Mouse (Mus musculus): ENCODE data around the gene Tcfl5. TPM values are rescaled to one million over a fixed set of nuclear protein-coding genes. Genes with fewer than 3 reads are reported as not detected.

Gene Tcfl5
- polyA plus RNA-seq, 1 experiment from 2014 or later, result 0.20 TPM

DNA sequence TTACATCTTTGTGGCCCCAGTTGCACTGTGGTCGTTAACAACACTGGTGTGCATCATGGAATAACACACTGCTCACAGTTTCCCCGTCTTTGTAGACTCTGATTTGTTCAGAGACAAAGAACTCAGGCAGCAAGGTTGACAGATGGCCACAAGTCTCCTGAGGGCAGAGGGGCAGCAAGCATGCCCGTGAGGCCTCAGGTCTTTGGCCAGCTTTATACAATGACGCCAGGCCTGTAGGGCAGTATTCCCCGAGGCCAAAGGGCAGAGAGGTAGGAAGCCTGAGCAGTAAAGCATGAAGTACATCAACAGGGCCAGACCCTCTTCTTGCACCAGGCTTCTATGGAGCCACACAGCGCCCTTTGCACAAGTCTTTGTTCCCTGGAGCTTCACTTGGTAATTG is 12.6 kb upstream of the Tcfl5 start:
- H3K27me3 ChIP-seq (ENCODE audit: insufficient read depth, poor library complexity, severe bottlenecking), result 0 out of 2 replicates have a peak, but pooled peaks cover 4% of the 10 kb centered on the region
- no peak overlapping the region for H3K27ac ChIP-seq
- WGBS, result 72% methylated on average over 6 of the region's 6 CpGs
- peaks cover 14% of the 10 kb centered on the region for H3K4me1 ChIP-seq
- DNase-seq (ENCODE audit: low spot score), result no peak
- H3K36me3 ChIP-seq, result 0 out of 2 replicates have a peak, but pooled peaks cover 2% of the 10 kb centered on the region
- no peaks in the 10 kb centered on the region for H3K9me3 ChIP-seq
- no peak overlapping the region for H3K4me3 ChIP-seq

DNA sequence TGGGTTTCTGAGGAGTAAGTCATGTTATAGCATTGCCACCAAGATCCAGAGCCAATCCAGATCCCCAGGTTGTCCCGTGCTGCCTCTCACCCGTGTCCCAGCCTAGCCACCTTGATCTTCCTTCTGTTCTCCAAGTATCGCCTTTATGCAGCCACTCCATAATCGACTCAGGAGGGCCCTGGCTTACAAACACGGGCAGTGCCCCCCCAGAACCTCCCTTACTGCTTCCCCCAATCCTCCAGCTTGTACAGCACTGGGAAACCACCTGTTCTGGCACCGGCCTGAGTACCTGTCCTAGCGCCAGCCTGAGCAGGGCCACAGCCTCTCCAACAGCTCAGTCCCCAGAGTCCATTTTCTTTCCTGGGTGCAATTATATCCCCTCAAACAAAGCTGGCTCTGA is 12.2 kb upstream of the Tcfl5 start:
- peaks cover 9% of the 10 kb centered on the region for H3K4me1 ChIP-seq
- no peaks in the 10 kb centered on the region for H3K36me3 ChIP-seq
- no peak overlapping the region for H3K27ac ChIP-seq
- H3K27me3 ChIP-seq (ENCODE audit: insufficient read depth, poor library complexity, severe bottlenecking), result no peaks in the 10 kb centered on the region
- peak; percentile 67 for DNase-seq (ENCODE audit: low spot score)
- no peak overlapping the region for H3K4me3 ChIP-seq
- WGBS, result 81% methylated on average over 7 of the region's 7 CpGs
- H3K9me3 ChIP-seq, result no peaks in the 10 kb centered on the region

DNA sequence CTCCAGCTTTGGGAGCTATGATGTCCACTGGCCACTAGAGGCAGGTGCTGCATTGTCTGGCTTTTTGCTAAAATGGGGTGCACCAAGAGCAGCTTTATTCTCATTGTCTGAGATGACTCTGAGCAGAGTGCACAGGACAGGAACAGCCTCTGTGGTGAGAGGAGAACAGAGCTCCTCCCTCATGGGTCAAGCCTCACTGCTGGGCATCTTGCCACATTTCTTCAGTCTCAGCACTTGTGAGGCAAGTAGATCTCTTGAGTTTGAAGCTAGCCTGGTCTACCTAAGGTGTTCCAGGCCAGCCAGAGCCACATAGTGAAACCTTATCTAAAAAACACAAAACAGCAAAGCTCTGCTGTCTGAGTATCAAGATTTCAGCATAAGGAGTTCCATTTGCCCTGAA is 4.3 kb upstream of the Tcfl5 start:
- Histone ChIP-seq H3K4me1 (0 out of 2 replicates have a peak, but pooled peaks cover 4% of the 10 kb centered on the region), H3K27me3 (ENCODE audit: insufficient read depth, poor library complexity, severe bottlenecking) (peaks cover 18% of the 10 kb centered on the region), H3K9me3 (peaks cover 16% of the 10 kb centered on the region), H3K4me3 (no peak overlapping the region), H3K36me3 (no peaks in the 10 kb centered on the region), H3K27ac (no peak overlapping the region)
- peak; percentile 25 for DNase-seq (ENCODE audit: low spot score)

DNA sequence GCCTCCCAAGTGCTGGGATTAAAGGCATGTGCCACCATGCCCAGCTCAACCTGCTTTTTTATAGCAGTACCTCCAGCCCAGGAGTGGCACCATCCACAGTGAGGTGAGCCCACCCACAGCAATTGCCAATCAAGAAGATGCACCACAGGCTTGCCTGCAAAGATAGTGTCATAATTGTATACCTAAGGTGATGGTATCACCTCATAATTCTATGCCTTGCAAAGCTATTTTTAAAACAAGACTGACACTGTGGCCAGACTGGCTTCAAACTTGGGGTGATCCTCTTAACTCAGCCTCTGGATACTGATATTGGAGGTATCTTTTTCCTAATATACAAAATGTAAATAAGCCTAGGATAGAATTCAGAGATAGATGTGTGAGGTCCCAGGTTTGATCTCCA is 1.1 kb upstream of the Tcfl5 start:
- peaks cover 47% of the 10 kb centered on the region for H3K27me3 ChIP-seq (ENCODE audit: insufficient read depth, poor library complexity, severe bottlenecking)
- H3K36me3 ChIP-seq, result no peaks in the 10 kb centered on the region
- no peak overlapping the region for H3K27ac ChIP-seq
- H3K9me3 ChIP-seq, result peaks cover 16% of the 10 kb centered on the region
- H3K4me3 ChIP-seq, result no peak overlapping the region
- DNase-seq (ENCODE audit: low spot score), result peak; percentile 51
- peaks cover 7% of the 10 kb centered on the region; the same call in 1 of the 2 replicates for H3K4me1 ChIP-seq

DNA sequence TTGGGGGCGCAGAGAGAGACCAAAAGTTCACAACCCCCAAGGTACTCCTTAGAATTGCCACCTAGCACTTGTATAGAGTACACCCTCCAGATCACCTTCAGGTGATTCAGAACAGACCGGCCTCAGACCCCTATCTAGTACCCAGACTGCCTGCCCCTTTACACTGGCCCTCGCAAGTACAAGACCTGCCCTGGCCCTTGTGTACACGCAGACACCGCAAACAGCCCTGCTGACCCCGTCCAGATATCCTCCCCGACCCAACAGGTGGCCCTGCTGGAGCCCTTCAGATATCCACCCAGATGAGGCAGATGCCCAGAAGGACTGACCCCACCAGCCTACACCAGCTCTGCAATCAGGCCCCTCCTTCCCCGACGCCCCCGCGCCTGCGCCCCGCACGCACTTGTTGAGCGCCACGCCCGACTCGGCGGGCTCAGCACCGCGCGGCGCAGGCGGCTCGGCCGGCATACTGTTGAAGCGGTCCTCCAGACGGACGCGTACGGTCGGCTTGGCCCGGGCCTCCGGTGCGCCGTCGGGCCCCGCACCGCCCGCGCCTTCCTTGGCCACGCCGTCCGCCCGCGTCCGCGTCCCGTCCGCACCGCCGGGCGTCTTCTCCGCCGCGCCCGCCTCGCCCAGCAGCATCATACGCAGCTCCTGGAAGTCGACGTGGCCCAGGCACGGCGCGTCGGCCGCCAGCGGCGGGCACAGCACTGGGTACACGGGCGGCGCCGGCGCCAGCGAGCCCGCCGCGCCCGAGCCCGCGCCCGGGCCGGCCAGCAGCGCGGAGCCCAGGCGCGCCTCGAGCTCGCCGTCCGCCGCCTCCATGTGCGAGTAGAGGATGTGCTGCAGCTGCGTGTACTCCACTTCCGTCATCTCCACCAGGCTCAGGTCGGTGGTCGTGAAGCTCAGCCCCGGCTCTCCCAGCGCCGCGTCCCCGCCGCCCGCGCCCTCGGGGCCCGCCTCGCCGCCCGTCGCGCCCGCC is 643 bp downstream of the Tcfl5 start:
- H3K36me3 ChIP-seq, result no peaks in the 10 kb centered on the region
- H3K27ac ChIP-seq, result no peak overlapping the region
- 4% methylated on average over 104 of the region's 112 CpGs for WGBS
- peak overlapping the region; percentile 55 for H3K4me3 ChIP-seq
- peak; percentile 70 for DNase-seq (ENCODE audit: low spot score)
- peaks cover 7% of the 10 kb centered on the region; the same call in 1 of the 2 replicates for H3K4me1 ChIP-seq
- peaks cover 16% of the 10 kb centered on the region for H3K9me3 ChIP-seq
- peaks cover 53% of the 10 kb centered on the region for H3K27me3 ChIP-seq (ENCODE audit: insufficient read depth, poor library complexity, severe bottlenecking)

DNA sequence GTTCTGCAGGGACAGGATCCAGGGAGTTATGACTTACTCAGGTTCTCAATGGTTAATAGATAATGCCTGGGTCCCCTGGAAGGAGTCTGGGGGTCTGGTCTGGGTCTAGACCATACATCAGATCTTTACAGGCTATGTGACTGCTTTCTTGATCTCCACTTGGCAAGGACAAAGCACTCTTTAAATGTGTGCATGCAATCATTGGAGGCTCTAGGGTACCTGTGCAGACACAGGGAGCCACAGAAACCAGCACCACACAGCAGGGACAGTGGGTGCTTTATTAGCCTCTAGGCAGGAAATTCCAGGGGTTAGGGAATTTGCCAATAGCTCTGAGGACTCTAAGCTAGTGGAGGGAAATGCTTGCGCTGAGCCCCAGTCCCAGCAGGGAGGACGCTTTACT is 30.6 kb downstream of the Tcfl5 start:
- H3K4me1 ChIP-seq, result peaks cover 3% of the 10 kb centered on the region; the same call in 1 of the 2 replicates
- no peak overlapping the region for H3K27ac ChIP-seq
- H3K36me3 ChIP-seq, result no peaks in the 10 kb centered on the region
- no peak for DNase-seq (ENCODE audit: low spot score)
- WGBS, result 67% methylated on average over 2 of the region's 2 CpGs
- peaks cover 21% of the 10 kb centered on the region; the same call in 1 of the 2 replicates for H3K27me3 ChIP-seq (ENCODE audit: insufficient read depth, poor library complexity, severe bottlenecking)
- H3K9me3 ChIP-seq, result no peaks in the 10 kb centered on the region
- no peak overlapping the region for H3K4me3 ChIP-seq

DNA sequence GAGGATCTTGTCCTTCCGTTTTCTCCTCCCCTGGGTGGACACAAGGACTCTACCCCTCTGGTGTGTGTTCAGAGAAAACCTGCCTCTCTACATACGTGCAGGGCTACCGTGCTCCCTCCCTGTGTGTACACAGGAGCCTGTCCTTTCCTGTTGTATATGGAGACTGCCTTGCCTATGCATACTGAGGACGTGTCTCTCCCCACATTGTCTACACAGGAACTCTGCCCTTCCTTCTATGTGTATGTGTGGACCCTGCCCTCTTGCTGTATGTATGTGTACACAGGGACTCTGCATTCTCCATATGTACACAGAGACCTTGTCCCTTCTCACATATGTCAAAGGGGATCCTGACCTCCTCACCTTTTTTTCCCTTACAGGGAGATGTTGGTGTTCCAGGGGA is 32.2 kb downstream of the Tcfl5 start:
- WGBS, result 64% methylated on average over 4 of the region's 4 CpGs
- H3K4me3 ChIP-seq, result no peak overlapping the region
- no peaks in the 10 kb centered on the region for H3K9me3 ChIP-seq
- H3K4me1 ChIP-seq, result peaks cover 3% of the 10 kb centered on the region; the same call in 1 of the 2 replicates
- no peaks in the 10 kb centered on the region for H3K36me3 ChIP-seq
- H3K27me3 ChIP-seq (ENCODE audit: insufficient read depth, poor library complexity, severe bottlenecking), result peaks cover 18% of the 10 kb centered on the region; the same call in 1 of the 2 replicates
- DNase-seq (ENCODE audit: low spot score), result no peak
- no peak overlapping the region for H3K27ac ChIP-seq

DNA sequence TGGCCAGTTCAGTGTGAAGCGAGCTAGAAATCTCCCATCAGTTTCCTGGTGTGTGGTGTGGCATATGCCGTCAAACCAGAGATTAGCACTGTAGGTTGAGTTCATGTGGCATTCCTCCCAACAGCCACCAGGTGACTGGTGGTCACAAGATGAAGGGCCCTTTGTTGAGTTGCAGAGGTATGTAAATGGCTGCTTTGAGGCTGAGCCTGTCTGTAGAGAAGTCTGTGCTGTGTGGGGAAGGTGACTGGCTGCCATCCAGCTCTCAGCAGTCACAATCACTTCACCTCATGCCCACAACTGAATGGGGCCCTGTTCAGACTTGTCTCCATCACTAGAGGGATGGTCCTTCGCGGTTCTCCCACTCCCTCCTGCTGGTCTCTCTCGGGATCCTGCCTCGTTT is 37.7 kb downstream of the Tcfl5 start:
- peaks cover 9% of the 10 kb centered on the region for H3K4me1 ChIP-seq
- DNase-seq (ENCODE audit: low spot score), result no peak
- no peak overlapping the region for H3K4me3 ChIP-seq
- no peaks in the 10 kb centered on the region for H3K9me3 ChIP-seq
- no peaks in the 10 kb centered on the region for H3K36me3 ChIP-seq
- H3K27ac ChIP-seq, result no peak overlapping the region
- WGBS, result 47% methylated on average over 6 of the region's 6 CpGs
- peaks cover 29% of the 10 kb centered on the region for H3K27me3 ChIP-seq (ENCODE audit: insufficient read depth, poor library complexity, severe bottlenecking)

DNA sequence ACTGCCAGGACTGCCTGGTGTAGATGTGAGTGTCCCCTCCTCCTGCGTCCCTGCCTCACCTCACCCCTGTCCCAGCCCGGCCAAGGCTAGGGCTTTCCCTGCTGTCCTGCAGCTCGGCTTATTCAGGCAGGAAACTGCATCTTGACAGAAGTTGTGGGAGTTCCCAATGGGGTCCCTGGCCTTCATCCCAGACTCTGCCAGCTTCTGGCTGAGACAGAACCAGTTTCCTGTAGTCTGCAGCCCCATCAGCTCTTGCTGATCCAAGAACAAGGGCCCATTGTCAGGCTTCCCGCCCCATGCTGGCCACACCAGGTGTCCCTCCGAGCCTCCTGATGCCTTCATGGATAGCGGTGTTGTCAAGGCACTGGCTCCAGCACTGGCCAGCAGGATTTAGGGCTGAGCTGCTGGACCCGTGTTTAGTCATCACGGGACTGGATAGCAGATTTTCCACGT is 41.9 kb downstream of the Tcfl5 start:
- peaks cover 8% of the 10 kb centered on the region for H3K36me3 ChIP-seq
- no peak overlapping the region for H3K4me3 ChIP-seq
- H3K4me1 ChIP-seq, result peaks cover 22% of the 10 kb centered on the region
- H3K27ac ChIP-seq, result peak overlapping the region; percentile 42; the same call in 1 of the 2 replicates
- H3K9me3 ChIP-seq, result no peaks in the 10 kb centered on the region
- WGBS, result 24% methylated on average over 9 of the region's 9 CpGs
- no peak for DNase-seq (ENCODE audit: low spot score)
- peaks cover 62% of the 10 kb centered on the region for H3K27me3 ChIP-seq (ENCODE audit: insufficient read depth, poor library complexity, severe bottlenecking)

DNA sequence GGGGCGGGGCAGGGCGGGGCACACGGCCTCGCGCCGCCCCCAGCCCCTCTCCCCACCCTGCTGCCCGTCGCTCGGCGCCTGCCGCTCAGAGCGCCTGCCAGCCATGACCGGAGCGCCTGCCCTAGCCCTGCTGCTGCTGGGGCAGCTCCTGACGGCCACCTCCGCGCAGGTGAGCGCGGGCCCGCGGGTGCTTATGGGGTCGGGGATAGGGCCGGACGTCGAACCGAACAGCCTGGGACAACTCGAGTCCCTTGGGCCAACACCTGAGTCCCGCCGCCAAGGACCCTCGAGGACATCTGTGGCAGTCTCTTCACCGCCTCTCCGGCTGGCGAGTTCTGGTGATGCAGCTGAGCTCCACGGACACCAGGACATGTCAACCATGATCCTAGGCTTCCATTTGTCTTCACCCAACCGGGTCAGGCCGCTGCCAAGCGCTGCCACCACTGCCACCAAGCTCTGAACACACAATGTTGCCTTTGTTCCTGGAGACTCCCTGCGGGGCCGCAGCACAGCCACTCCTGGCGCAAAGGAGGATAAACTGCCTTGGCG is 44.3 kb downstream of the Tcfl5 start:
- no peak for DNase-seq (ENCODE audit: low spot score)
- H3K27ac ChIP-seq, result peak overlapping the region; percentile 70
- H3K27me3 ChIP-seq (ENCODE audit: insufficient read depth, poor library complexity, severe bottlenecking), result peaks cover 57% of the 10 kb centered on the region
- WGBS, result 1% methylated on average over 40 of the region's 41 CpGs
- H3K4me1 ChIP-seq, result peaks cover 22% of the 10 kb centered on the region
- H3K36me3 ChIP-seq, result peaks cover 32% of the 10 kb centered on the region
- H3K9me3 ChIP-seq, result no peaks in the 10 kb centered on the region
- H3K4me3 ChIP-seq, result peak overlapping the region; percentile 60

DNA sequence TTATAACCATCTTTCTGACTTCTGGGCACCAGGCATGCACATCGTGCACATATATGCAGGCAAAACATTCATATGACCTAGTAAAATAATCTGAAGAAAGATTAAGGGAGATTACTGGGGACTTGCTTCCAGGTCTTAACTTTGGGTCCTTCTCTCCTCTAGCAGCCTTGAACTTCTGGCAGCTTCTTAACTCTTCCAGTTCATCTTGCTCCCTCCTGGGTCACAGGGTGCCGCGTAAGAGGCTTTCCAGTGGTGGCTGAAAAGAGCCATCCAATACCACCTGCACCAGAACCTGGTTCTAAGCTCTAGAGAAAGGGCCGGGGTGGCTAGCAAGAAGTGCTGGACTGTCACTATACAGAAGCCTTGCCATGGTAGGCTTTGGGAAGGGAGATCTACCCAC is 45.0 kb downstream of the Tcfl5 start, which contains the start of gene Col9a3:
Gene Col9a3 (plus strand): TSS at position 301 of the 400 bp plus-strand sequence.
- H3K27ac ChIP-seq, result peak within 1 kb of the TSS; percentile 70
- WGBS, result 46% methylated on average over 4 of the region's 4 CpGs
- no peak for DNase-seq (ENCODE audit: low spot score)
- H3K27me3 ChIP-seq (ENCODE audit: insufficient read depth, poor library complexity, severe bottlenecking), result peaks cover 57% of the 10 kb centered on the region
- no peaks in the 10 kb centered on the region for H3K9me3 ChIP-seq
- peak within 1 kb of the TSS; percentile 60 for H3K4me3 ChIP-seq
- H3K36me3 ChIP-seq, result peaks cover 39% of the 10 kb centered on the region
- H3K4me1 ChIP-seq, result peaks cover 22% of the 10 kb centered on the region

DNA sequence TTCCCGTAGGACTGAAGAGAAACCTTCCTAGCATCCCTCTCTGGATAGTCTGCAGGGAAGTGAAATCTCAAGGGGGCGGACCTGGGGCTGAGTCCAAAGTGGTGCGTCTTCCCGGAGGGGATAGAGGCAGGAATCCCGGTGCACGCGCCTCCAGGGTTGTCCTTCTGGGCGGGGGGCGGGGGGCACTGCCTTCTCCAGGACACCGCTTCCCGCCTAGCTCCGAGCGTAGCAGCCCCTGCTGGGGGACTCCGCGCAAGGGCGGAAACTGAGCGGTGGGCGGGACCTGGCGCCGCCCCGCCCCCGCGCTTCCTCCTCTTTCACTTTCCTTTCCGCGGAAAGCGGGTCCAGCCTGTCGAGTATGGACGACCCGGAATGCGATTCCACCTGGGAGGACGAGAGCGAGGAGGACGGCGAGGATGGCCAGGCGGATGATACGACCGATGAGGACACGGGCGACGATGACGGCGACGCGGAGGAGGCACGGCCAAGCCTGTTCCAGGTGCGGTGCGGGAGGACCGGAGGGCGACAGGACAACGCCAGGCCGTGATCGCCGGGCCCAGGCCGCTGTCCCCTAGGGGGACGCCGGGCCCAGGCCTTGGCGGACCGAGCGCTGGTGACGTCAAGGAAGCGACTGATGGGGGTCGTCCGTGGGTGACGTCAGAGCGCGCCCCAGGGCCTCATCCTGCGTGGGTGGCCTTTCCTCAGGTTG is 53.2 kb downstream of the Tcfl5 start, which contains the start of gene Ogfr:
Gene Ogfr (plus strand): TSS at position 123 of the 709 bp plus-strand sequence.
- H3K4me1 ChIP-seq, result peaks cover 14% of the 10 kb centered on the region
- under 1% methylated on average over 67 of the region's 67 CpGs for WGBS
- DNase-seq (ENCODE audit: low spot score), result peak; percentile 94
- H3K4me3 ChIP-seq, result peak within 1 kb of the TSS; percentile 95
- H3K36me3 ChIP-seq, result peaks cover 64% of the 10 kb centered on the region
- H3K9me3 ChIP-seq, result no peaks in the 10 kb centered on the region
- H3K27ac ChIP-seq, result peak within 1 kb of the TSS; percentile 97
- no peaks in the 10 kb centered on the region for H3K27me3 ChIP-seq (ENCODE audit: insufficient read depth, poor library complexity, severe bottlenecking)
